ENCODE assay signal across 8 mouse cellular contexts in genomic region chr17:79614691-79615588, GRCm38 (mm10). TPM values are rescaled to one million over a fixed set of nuclear protein-coding genes. Genes with fewer than 3 reads are reported as not detected.
DNase-seq lines count a peak whose midpoint lies in the region; ATAC-seq lines count a peak whose summit lies in the region.

No protein-coding gene starts in this region.

- intact Hi-C loops in left cerebral cortex, postnatal 25 days (cut with DNase I): no loop called here

- H3K4me2 ChIP-seq in intestine, embryonic 15.5 days (replicated peaks): peak overlapping the region; percentile 68

- peak overlapping the region; percentile 79 for H3K4me3 ChIP-seq in intestine, embryonic 15.5 days (replicated peaks)

- H3K9me3 ChIP-seq in intestine, embryonic 15.5 days: no peaks in the 10 kb centered on the region

- H3K9ac ChIP-seq in intestine, embryonic 15.5 days: peak overlapping the region; percentile 72

- H3K4me1 ChIP-seq in intestine, embryonic 15.5 days (replicated peaks): no peaks in the 10 kb centered on the region

- no peaks in the 10 kb centered on the region for H3K27me3 ChIP-seq in intestine, embryonic 15.5 days (replicated peaks)

- no peaks in the 10 kb centered on the region for H3K36me3 ChIP-seq in intestine, embryonic 15.5 days

- H3K27ac ChIP-seq in intestine, embryonic 15.5 days: peak overlapping the region; percentile 71

- ATAC-seq in intestine, embryonic 15.5 days: peak; percentile 97

- DNase-seq in adrenal gland, adult 18-20 months (ENCODE audit: low spot score in 2 of 2): peak; percentile 76 to 84
- peak; percentile 77 for DNase-seq in embryo, embryonic 10.5 days (ENCODE audit: low spot score)
- peak; percentile 72 for DNase-seq in gastrocnemius, postnatal 25 days
- DNase-seq in left cerebral cortex, postnatal 25 days (ENCODE audit: low spot score in 2 of 2): peak; percentile 67 to 73
- DNase-seq in mesoderm, embryonic 11.5 days (ENCODE audit: low read depth, low spot score): peak; percentile 50
- DNase-seq in right cerebral cortex, postnatal 25 days: peak; percentile 79
- peak; percentile 66 to 71 for DNase-seq in urinary bladder, postnatal 36 days (ENCODE audit: low spot score in 2 of 2)

- WGBS in intestine, embryonic 15.5 days: 2% methylated on average over 53 of the region's 57 CpGs

RNA-seq across cellular contexts. Expression of gene Rmdn2, which starts 3.3 kb away (rescaled TPM):
- total RNA-seq in adrenal gland, adult 18-20 months (2021): 100 to 1,000 TPM; 178 to 261 TPM
- total RNA-seq in gastrocnemius, postnatal 25 days (2021): 1 to 10 TPM; 8.7 to 9.8 TPM
- polyA plus RNA-seq in intestine, embryonic 15.5 days (2015; fragmentation: Nextera tagmentation; extraction: Ambion mirVana): 9.7 and 10.2 TPM in 2 replicates
- 10 to 100 TPM; 12.2 to 14.7 TPM for total RNA-seq in left cerebral cortex, postnatal 25 days (2021)

Comparison
In these comparisons a context has a peak if more than half of its experiments do, and no peak if none do; other contexts are left out.
1. Peak in every context shown above with its lines: DNase-seq, ATAC-seq, H3K4me3 ChIP-seq and H3K27ac ChIP-seq.
2. RNA of gene Rmdn2, which starts 3.3 kb away (total RNA-seq): 178 to 261 TPM in adrenal gland, adult 18-20 months; 12.2 to 14.7 TPM in left cerebral cortex, postnatal 25 days and 8.7 to 9.8 TPM in gastrocnemius, postnatal 25 days; every median in the first group is over 10 times any median in the second.